Mouse (Mus musculus): ENCODE measurements around the gene Pspn.

GRCm38 (mm10) chr17:57011236-57012141 lies 11.7 kb upstream of the Pspn start, which contains the start of the genes Gtf2f1 and Gm17949:
- TF ChIP-seq EP300 (IDR thresholded peaks at IDR 0.05; ENCODE audit: low read depth), result no peak; the same call in 1 of the 2 replicates
- peak; percentile 35 for TF ChIP-seq CTCF (IDR thresholded peaks at IDR 0.05; ENCODE audit: low read depth)

All from liver, embryonic 14.5 days (tissue).